Mouse (Mus musculus): ENCODE measurements around the gene Fbxo30.

Fbxo30 gene

GRCm38 (mm10) chr10:11319446-11319970, 38.4 kb downstream of the Fbxo30 start:
- no peak for DNase-seq (ENCODE audit: extremely low spot score, low read depth, low spot score)

- no peak for DNase-seq (ENCODE audit: extremely low spot score, low read depth, low spot score)
Measured at GRCm38 (mm10) chr10:11322316-11322715, 41.2 kb downstream of the Fbxo30 start.

GRCm38 (mm10) chr10:11323202-11323898, 42.2 kb downstream of the Fbxo30 start:
- no peak for DNase-seq (ENCODE audit: extremely low spot score, low read depth, low spot score)

- DNase-seq (ENCODE audit: extremely low spot score, low read depth, low spot score), result no peak
Measured at GRCm38 (mm10) chr10:11326526-11326925, 45.4 kb downstream of the Fbxo30 start.

- no peak for DNase-seq (ENCODE audit: extremely low spot score, low read depth, low spot score)
Measured at GRCm38 (mm10) chr10:11343205-11344141, 62.3 kb downstream of the Fbxo30 start, which contains the start of gene Epm2a. Epm2a (plus strand) TSS chr10:11343404.

GRCm38 (mm10) chr10:11344536-11345468, 63.7 kb downstream of the Fbxo30 start:
- no peak for DNase-seq (ENCODE audit: extremely low spot score, low read depth, low spot score)
